Comparison of ENCODE assay signal across 14 mouse cellular contexts in genomic region chr14:24972357-24972756, GRCm38 (mm10).
"Had no signal": no experiment of that assay in that cellular context is flagged by ENCODE, and none has a peak within 500 bp of the region (broad histone marks: within the 10 kb centered on the region; RNA-seq: fewer than 3 reads in every experiment).

No protein-coding gene starts in this region.

- H3K36me3 ChIP-seq: midbrain, embryonic 10.5 days; midbrain, embryonic 12.5 days; midbrain, embryonic 15.5 days; neural tube, embryonic 12.5 days; stomach, embryonic 15.5 days had no signal

- H3K4me1 ChIP-seq: stomach, embryonic 15.5 days had no signal

- H3K27me3 ChIP-seq: midbrain, embryonic 12.5 days; midbrain, embryonic 15.5 days; neural tube, embryonic 12.5 days; stomach, embryonic 15.5 days had no signal

- DNase-seq: lung, adult 18-20 months; lung, embryonic 14.5 days; lung, postnatal 10 days; lung, postnatal 4 days; right cerebral cortex, postnatal 14 days; thymus, adult 2 months; thymus, postnatal 25 days; thymus, postnatal 4 days had no signal

- H3K9me3 ChIP-seq: midbrain, embryonic 10.5 days; midbrain, embryonic 12.5 days; midbrain, embryonic 15.5 days; neural tube, embryonic 12.5 days; stomach, embryonic 15.5 days had no signal

- H3K4me3 ChIP-seq: midbrain, embryonic 10.5 days; midbrain, embryonic 12.5 days; midbrain, embryonic 15.5 days; neural tube, embryonic 12.5 days; stomach, embryonic 15.5 days had no signal

- H3K4me2 ChIP-seq: lung, embryonic 14.5 days; midbrain, embryonic 12.5 days; midbrain, embryonic 15.5 days; neural tube, embryonic 12.5 days; stomach, embryonic 15.5 days had no signal

- ATAC-seq: midbrain, embryonic 15.5 days had no signal

- H3K9ac ChIP-seq: lung, embryonic 14.5 days; midbrain, embryonic 12.5 days; midbrain, embryonic 15.5 days; neural tube, embryonic 12.5 days; stomach, embryonic 15.5 days had no signal

- H3K27ac ChIP-seq: midbrain, embryonic 10.5 days; midbrain, embryonic 12.5 days; midbrain, embryonic 15.5 days; neural tube, embryonic 12.5 days; stomach, embryonic 15.5 days; stomach, postnatal 0 days had no signal
